Mouse (Mus musculus) hindbrain, embryonic 14.5 days (tissue): Measurements from ENCODE around the gene Lipe. TPM values are rescaled to one million over a fixed set of nuclear protein-coding genes. Genes with fewer than 3 reads are reported as not detected.

Experiments
- ATAC-seq: fragments of 200-750 bp; cut with Nextera tagmentation; 2 replicates; pipeline ENCODE4 v1.8.0; 2017; ENCODE audit warnings: moderate number of reproducible peaks, mild to moderate bottlenecking, moderate TSS enrichment, moderate library complexity; ENCODE audit not compliant: low FRiP score
- DNase-seq: peaks from one replicate; pipeline ENCODE4 v3.0.0-alpha.2; 2015; ENCODE audit warnings: low spot score
- H3K27ac ChIP-seq: fragments of 300-500 bp; sonication (generic); 2 replicates; pipeline ENCODE4 v1.5.1; 2014; ENCODE audit warnings: mild to moderate bottlenecking, moderate library complexity
- H3K27me3 ChIP-seq: fragments of 300-500 bp; sonication (generic); 2 replicates; pipeline ENCODE4 v1.6.1; 2014; ENCODE audit warnings: mild to moderate bottlenecking, low read length, mixed read lengths; ENCODE audit not compliant: control insufficient read depth, insufficient read depth
- H3K36me3 ChIP-seq: fragments of 300-500 bp; sonication (generic); replicated peaks from 2 replicates; pipeline ENCODE4 v1.6.1; 2014; ENCODE audit not compliant: control insufficient read depth, insufficient read depth
- H3K4me1 ChIP-seq: fragments of 300-500 bp; sonication (generic); replicated peaks from 2 replicates; pipeline ENCODE4 v1.6.1; 2014; ENCODE audit warnings: antibody characterized with exemption, low read length, mixed read lengths; ENCODE audit not compliant: control insufficient read depth, insufficient read depth
- H3K4me2 ChIP-seq: fragments of 300-500 bp; sonication (generic); replicated peaks from 2 replicates; pipeline ENCODE4 v1.6.1; 2014; ENCODE audit warnings: mild to moderate bottlenecking, moderate library complexity
- H3K4me3 ChIP-seq: fragments of 300-500 bp; sonication (generic); replicated peaks from 2 replicates; pipeline ENCODE4 v1.5.1; 2014; ENCODE audit warnings: mild to moderate bottlenecking, low read length
- H3K9ac ChIP-seq: fragments of 300-500 bp; sonication (generic); 2 replicates; pipeline ENCODE4 v1.6.1; 2014
- H3K9me3 ChIP-seq: fragments of 300-500 bp; sonication (generic); 2 replicates; pipeline ENCODE4 v1.6.1; 2016; ENCODE audit warnings: low read length; ENCODE audit not compliant: control insufficient read depth
- WGBS: fragments of 180-500 bp; shearing (Covaris S2); extraction: QIAGEN DNeasy Blood & Tissue Kit; methylation state at CpG from one replicate; pipeline ENCODE4 v1.1.7; 2014; 5-methylcytosine and 5-hydroxymethylcytosine counted together
- polyA plus RNA-seq: library from polyadenylated mRNA; unstranded; fragments of >200 nt; fragmentation: Nextera tagmentation; extraction: Ambion mirVana; gene quantifications from 2 replicates; pipeline ENCODE4 v1.2.1, GENCODE M21; 2014

Lipe gene
- polyA plus RNA-seq, 1 experiment from 2014 or later, result 5.7 TPM

DNA sequence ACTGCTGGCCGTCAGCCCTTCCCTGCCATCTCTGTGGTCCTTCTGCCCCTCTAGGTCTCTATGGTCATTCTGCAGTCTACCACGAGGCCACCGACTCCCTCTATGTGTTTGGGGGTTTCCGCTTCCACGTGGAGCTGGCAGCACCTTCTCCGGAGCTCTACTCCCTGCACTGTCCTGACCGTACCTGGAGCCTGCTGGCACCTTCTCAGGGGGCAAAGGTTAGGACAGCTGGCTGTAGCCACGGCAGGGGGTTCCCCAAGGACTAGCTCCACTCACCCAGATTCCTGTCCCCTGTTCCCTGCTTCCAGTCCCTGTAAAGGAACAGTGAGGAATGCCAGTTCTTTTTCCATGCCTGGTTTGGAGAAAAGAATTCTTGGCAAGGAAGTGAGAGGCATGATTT is 49.6 kb downstream of the Lipe start:
- H3K4me1 ChIP-seq, result no peaks in the 10 kb centered on the region
- H3K27me3 ChIP-seq, result no peaks in the 10 kb centered on the region
- H3K4me2 ChIP-seq, result no peak overlapping the region
- no peak for DNase-seq
- no peak overlapping the region for H3K9ac ChIP-seq
- no peak overlapping the region for H3K4me3 ChIP-seq
- H3K36me3 ChIP-seq, result peaks cover 91% of the 10 kb centered on the region
- H3K27ac ChIP-seq, result no peak overlapping the region
- WGBS, result 90% methylated on average over 8 of the region's 8 CpGs
- H3K9me3 ChIP-seq, result 0 out of 2 replicates have a peak, but pooled peaks cover 6% of the 10 kb centered on the region
- ATAC-seq, result no peak

GRCm38 (mm10) chr7:25341000-25341784 is 57.3 kb downstream of the Lipe start:
- Histone ChIP-seq H3K27me3 (no peaks in the 10 kb centered on the region), H3K4me2 (no peak overlapping the region), H3K9me3 (no peaks in the 10 kb centered on the region), H3K27ac (no peak overlapping the region), H3K9ac (no peak overlapping the region), H3K36me3 (peaks cover 72% of the 10 kb centered on the region), H3K4me1 (no peaks in the 10 kb centered on the region; the same call in 1 of the 2 replicates), H3K4me3 (no peak overlapping the region)
- DNase-seq (no peak), ATAC-seq (0 out of 2 replicates have a peak, but pooled peaks have one; percentile 18)
- WGBS, result 70% methylated on average over 20 of the region's 20 CpGs

DNA sequence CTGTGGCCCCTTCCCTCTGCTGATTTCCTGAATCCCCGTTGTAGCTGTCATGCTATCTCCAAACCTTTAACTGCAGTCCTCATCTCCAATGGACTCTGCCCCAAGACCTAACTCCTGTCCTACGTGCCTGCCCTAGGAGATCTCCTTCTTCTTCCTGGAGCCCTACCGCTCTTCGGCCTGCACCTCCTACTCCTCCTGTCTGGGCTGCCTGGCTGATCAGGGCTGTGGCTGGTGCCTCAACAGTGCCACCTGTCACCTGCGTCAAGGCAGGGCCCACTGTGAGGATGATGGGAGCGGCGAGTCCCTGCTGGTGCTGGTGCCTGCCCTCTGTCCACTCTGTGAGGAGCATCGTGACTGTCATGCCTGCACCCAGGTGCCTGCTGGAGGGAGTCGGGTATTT is 59.2 kb downstream of the Lipe start:
- Histone ChIP-seq H3K4me1 (no peaks in the 10 kb centered on the region; the same call in 1 of the 2 replicates), H3K27me3 (no peaks in the 10 kb centered on the region), H3K4me2 (no peak overlapping the region), H3K36me3 (peaks cover 76% of the 10 kb centered on the region), H3K9me3 (no peaks in the 10 kb centered on the region), H3K27ac (no peak overlapping the region), H3K4me3 (no peak overlapping the region), H3K9ac (no peak overlapping the region)
- whole genome bisulfite sequencing, result 91% methylated on average over 9 of the region's 9 CpGs
- ATAC-seq, result no peak
- DNase-seq, result no peak

- Histone ChIP-seq H3K9me3 (no peaks in the 10 kb centered on the region), H3K4me3 (no peak overlapping the region), H3K4me2 (no peak overlapping the region), H3K27ac (no peak overlapping the region), H3K36me3 (peaks cover 65% of the 10 kb centered on the region), H3K9ac (no peak overlapping the region), H3K27me3 (no peaks in the 10 kb centered on the region), H3K4me1 (no peaks in the 10 kb centered on the region)
- ATAC-seq (no peak), DNase-seq (no peak)
- WGBS, result 86% methylated on average over 12 of the region's 12 CpGs
Observed at GRCm38 (mm10) chr7:25334472-25334871, 64.0 kb downstream of the Lipe start.

- Histone ChIP-seq H3K27ac (no peak overlapping the region), H3K4me3 (no peak overlapping the region), H3K36me3 (peaks cover 62% of the 10 kb centered on the region), H3K4me2 (no peak overlapping the region), H3K9ac (no peak overlapping the region), H3K9me3 (no peaks in the 10 kb centered on the region), H3K4me1 (no peaks in the 10 kb centered on the region), H3K27me3 (no peaks in the 10 kb centered on the region)
- ATAC-seq (no peak), DNase-seq (peak; percentile 58)
- WGBS, result 39% methylated on average over 16 of the region's 16 CpGs
Observed at GRCm38 (mm10) chr7:25333596-25334307, 64.8 kb downstream of the Lipe start.

Other genes with a start within 250 kb of the Lipe start
- gene Pou2f2, start 219.0 kb downstream of the Lipe start, polyA plus RNA-seq, result 31.8 and 32.5 TPM in 2 replicates
- 13.8 and 14.9 TPM in 2 replicates for gene Dedd2, start 178.1 kb downstream of the Lipe start, polyA plus RNA-seq
- 2.4 and 2.5 TPM in 2 replicates for gene Zfp526, start 177.3 kb downstream of the Lipe start, polyA plus RNA-seq
- gene Gsk3a, start 160.9 kb downstream of the Lipe start, polyA plus RNA-seq, result 23.4 and 24.1 TPM in 2 replicates
- 5.7 and 6.7 TPM in 2 replicates for gene Erf, start 147.9 kb downstream of the Lipe start, polyA plus RNA-seq
- 42.5 and 47.5 TPM in 2 replicates for gene Cic, start 131.0 kb downstream of the Lipe start, polyA plus RNA-seq
- 523 and 576 TPM in 2 replicates for gene Pafah1b3, start 100.7 kb downstream of the Lipe start, polyA plus RNA-seq
- gene Prr19, start 97.3 kb downstream of the Lipe start, polyA plus RNA-seq, result 4.2 and 5.2 TPM in 2 replicates
- 74.9 and 81.2 TPM in 2 replicates for gene Tmem145, start 92.6 kb downstream of the Lipe start, polyA plus RNA-seq
- gene Megf8, start 81.5 kb downstream of the Lipe start, polyA plus RNA-seq, result 22.0 and 23.8 TPM in 2 replicates
- not detected in 2 replicates for gene Cnfn, start 29.0 kb downstream of the Lipe start, polyA plus RNA-seq
- 0.67 and 0.80 TPM in 2 replicates for gene Cxcl17, start 14.2 kb upstream of the Lipe start, polyA plus RNA-seq
- 0.91 and 1.4 TPM in 2 replicates for gene Ceacam1, start 78.9 kb upstream of the Lipe start, polyA plus RNA-seq
- gene Ceacam2, start 141.1 kb upstream of the Lipe start, polyA plus RNA-seq, result 0.21 TPM in 1 of 2 replicates, not detected in the other
- gene Erich4, start 217.2 kb upstream of the Lipe start, polyA plus RNA-seq, result not detected in 2 replicates
- gene Dmac2, start 220.7 kb upstream of the Lipe start, polyA plus RNA-seq, result 43.3 and 43.8 TPM in 2 replicates
- gene B3gnt8, start 227.9 kb upstream of the Lipe start, polyA plus RNA-seq, result 0.27 and 0.43 TPM in 2 replicates